In genomic region chr3:151891760-151892253, GRCm38 (mm10) we compare ENCODE assay signal across 8 mouse cellular contexts. TPM values are rescaled to one million over a fixed set of nuclear protein-coding genes. Genes with fewer than 3 reads are reported as not detected.
DNase-seq lines count a peak whose midpoint lies in the region; ATAC-seq lines count a peak whose summit lies in the region.

No protein-coding gene starts in this region.

- H3K9ac ChIP-seq in embryonic facial prominence, embryonic 14.5 days (ENCODE audit: low read depth, low read length) = no peak overlapping the region
- no peak overlapping the region for H3K9ac ChIP-seq in heart, embryonic 11.5 days (ENCODE audit: low read depth, low read length)
- H3K9ac ChIP-seq in kidney, embryonic 15.5 days = no peak overlapping the region
- H3K9ac ChIP-seq in limb, embryonic 15.5 days = no peak overlapping the region
- no peak overlapping the region for H3K9ac ChIP-seq in neural tube, embryonic 13.5 days

- WGBS in embryonic facial prominence, embryonic 14.5 days = 8% methylated on average over 6 of the region's 6 CpGs
- 13% methylated on average over 6 of the region's 6 CpGs for WGBS in heart, embryonic 11.5 days (ENCODE audit: insufficient replicate concordance)
- WGBS in kidney, embryonic 15.5 days = 11% methylated on average over 6 of the region's 6 CpGs
- WGBS in limb, embryonic 15.5 days = under 1% methylated on average over 6 of the region's 6 CpGs
- WGBS in neural tube, embryonic 13.5 days = 13% methylated on average over 6 of the region's 6 CpGs

- H3K27me3 ChIP-seq in embryonic facial prominence, embryonic 14.5 days (replicated peaks; ENCODE audit: control insufficient read depth, insufficient read depth, low read length) = peaks cover 4% of the 10 kb centered on the region; the same call in 1 of the 2 replicates
- no peaks in the 10 kb centered on the region for H3K27me3 ChIP-seq in heart, embryonic 11.5 days (ENCODE audit: control insufficient read depth, insufficient read depth, low read length)
- H3K27me3 ChIP-seq in kidney, embryonic 15.5 days = no peaks in the 10 kb centered on the region
- no peaks in the 10 kb centered on the region for H3K27me3 ChIP-seq in limb, embryonic 15.5 days
- H3K27me3 ChIP-seq in neural tube, embryonic 13.5 days = no peaks in the 10 kb centered on the region

- H3K4me1 ChIP-seq in embryonic facial prominence, embryonic 14.5 days (ENCODE audit: control insufficient read depth, insufficient read depth, low read length) = peaks cover 43% of the 10 kb centered on the region
- H3K4me1 ChIP-seq in heart, embryonic 11.5 days (ENCODE audit: control insufficient read depth, insufficient read depth, low read length) = peaks cover 15% of the 10 kb centered on the region; the same call in 1 of the 2 replicates
- peaks cover 26% of the 10 kb centered on the region for H3K4me1 ChIP-seq in kidney, embryonic 15.5 days
- H3K4me1 ChIP-seq in limb, embryonic 15.5 days = peaks cover 26% of the 10 kb centered on the region
- H3K4me1 ChIP-seq in neural tube, embryonic 13.5 days (replicated peaks) = peaks cover 14% of the 10 kb centered on the region

- H3K4me2 ChIP-seq in embryonic facial prominence, embryonic 14.5 days (ENCODE audit: low read depth, low read length) = peak overlapping the region; percentile 5; the same call in 1 of the 2 replicates
- H3K4me2 ChIP-seq in heart, embryonic 11.5 days = no peak overlapping the region
- H3K4me2 ChIP-seq in kidney, embryonic 15.5 days = peak overlapping the region; percentile 5; the same call in 1 of the 2 replicates
- H3K4me2 ChIP-seq in limb, embryonic 15.5 days = peak overlapping the region; percentile 2; the same call in 1 of the 2 replicates
- H3K4me2 ChIP-seq in neural tube, embryonic 13.5 days = no peak overlapping the region

- peak overlapping the region; percentile 76 for H3K27ac ChIP-seq in embryonic facial prominence, embryonic 14.5 days (replicated peaks; ENCODE audit: low read depth, low read length)
- peak overlapping the region; percentile 54; the same call in 1 of the 2 replicates for H3K27ac ChIP-seq in heart, embryonic 11.5 days (ENCODE audit: low read depth, low read length)
- H3K27ac ChIP-seq in kidney, embryonic 15.5 days = peak overlapping the region; percentile 71
- peak overlapping the region; percentile 85 for H3K27ac ChIP-seq in limb, embryonic 15.5 days
- H3K27ac ChIP-seq in neural tube, embryonic 13.5 days (replicated peaks) = no peak overlapping the region

- peak; percentile 91 for ATAC-seq in embryonic facial prominence, embryonic 14.5 days (ENCODE audit: low read depth)
- ATAC-seq in heart, embryonic 11.5 days (replicated peaks; ENCODE audit: insufficient number of reproducible peaks, low FRiP score, low TSS enrichment) = peak; percentile 74
- peak; percentile 85 for ATAC-seq in kidney, embryonic 15.5 days (replicated peaks; ENCODE audit: low FRiP score)
- ATAC-seq in limb, embryonic 15.5 days (ENCODE audit: insufficient number of reproducible peaks, low FRiP score, low TSS enrichment, low read depth) = peak; percentile 95
- ATAC-seq in neural tube, embryonic 13.5 days (ENCODE audit: low read depth) = peak; percentile 75
- ATAC-seq in erythroblast, adult 5-6 weeks (replicated peaks; ENCODE audit: low FRiP score, poor library complexity, severe bottlenecking) = no peak

- no peaks in the 10 kb centered on the region for H3K9me3 ChIP-seq in embryonic facial prominence, embryonic 14.5 days (ENCODE audit: control insufficient read depth, low read length)
- H3K9me3 ChIP-seq in heart, embryonic 11.5 days (replicated peaks; ENCODE audit: control insufficient read depth, low read length) = no peaks in the 10 kb centered on the region
- H3K9me3 ChIP-seq in kidney, embryonic 15.5 days (replicated peaks) = no peaks in the 10 kb centered on the region
- H3K9me3 ChIP-seq in limb, embryonic 15.5 days = no peaks in the 10 kb centered on the region
- H3K9me3 ChIP-seq in neural tube, embryonic 13.5 days = no peaks in the 10 kb centered on the region

- peak; percentile 7 for DNase-seq in cerebellum, adult 11-12 months
- peak; percentile 99 for DNase-seq in embryonic facial prominence, embryonic 14.5 days (ENCODE audit: low spot score)
- no peak for DNase-seq in thymus, postnatal 10 days (ENCODE audit: low spot score in 2 of 2)

- H3K4me3 ChIP-seq in embryonic facial prominence, embryonic 14.5 days (ENCODE audit: low read depth, low read length) = no peak overlapping the region
- H3K4me3 ChIP-seq in heart, embryonic 11.5 days (ENCODE audit: low read depth, low read length) = no peak overlapping the region
- H3K4me3 ChIP-seq in kidney, embryonic 15.5 days (replicated peaks) = no peak overlapping the region
- H3K4me3 ChIP-seq in limb, embryonic 15.5 days = no peak overlapping the region
- H3K4me3 ChIP-seq in neural tube, embryonic 13.5 days = no peak overlapping the region

- no peaks in the 10 kb centered on the region for H3K36me3 ChIP-seq in embryonic facial prominence, embryonic 14.5 days (ENCODE audit: control insufficient read depth, insufficient read depth, low read length)
- no peaks in the 10 kb centered on the region for H3K36me3 ChIP-seq in heart, embryonic 11.5 days (ENCODE audit: control insufficient read depth, insufficient read depth, low read length)
- H3K36me3 ChIP-seq in kidney, embryonic 15.5 days = no peaks in the 10 kb centered on the region
- no peaks in the 10 kb centered on the region for H3K36me3 ChIP-seq in limb, embryonic 15.5 days
- H3K36me3 ChIP-seq in neural tube, embryonic 13.5 days = no peaks in the 10 kb centered on the region

RNA-seq across cellular contexts. Expression of gene Ptgfr, which starts 54.4 kb away (rescaled TPM):
- polyA plus RNA-seq in embryonic facial prominence, embryonic 14.5 days (2014; fragmentation: Nextera tagmentation; extraction: Ambion mirVana) = 9.2 and 10.2 TPM in 2 replicates
- 0.80 and 1.1 TPM in 2 replicates for polyA plus RNA-seq in heart, embryonic 11.5 days (2014; fragmentation: Nextera tagmentation; extraction: Ambion mirVana)
- polyA plus RNA-seq in kidney, embryonic 15.5 days (2015; fragmentation: Nextera tagmentation; extraction: Ambion mirVana) = 4.1 and 4.3 TPM in 2 replicates
- polyA plus RNA-seq in limb, embryonic 15.5 days (2015; fragmentation: Nextera tagmentation; extraction: Ambion mirVana) = 9.0 and 10.1 TPM in 2 replicates
- polyA plus RNA-seq in neural tube, embryonic 13.5 days (2015; fragmentation: Nextera tagmentation; extraction: Ambion mirVana) = 2.1 and 3.3 TPM in 2 replicates
- total RNA-seq in erythroblast, adult 5-6 weeks (2015; ENCODE audit: low replicate concordance) = not detected in 2 replicates
- 0.14 TPM in 1 of 2 replicates, not detected in the other for total RNA-seq in erythroblast, adult 5-6 weeks (2017; ENCODE audit: low replicate concordance)

Comparison
In these comparisons a context has a peak if more than half of its experiments do, and no peak if none do; other contexts are left out.
1. DNase-seq: peak in cerebellum, adult 11-12 months (single experiment) and embryonic facial prominence, embryonic 14.5 days (single experiment); none in thymus, postnatal 10 days (0 of 2).
2. H3K4me2 ChIP-seq: peak in embryonic facial prominence, embryonic 14.5 days (single experiment), kidney, embryonic 15.5 days (single experiment) and limb, embryonic 15.5 days (single experiment); none in heart, embryonic 11.5 days (single experiment) and neural tube, embryonic 13.5 days (single experiment).